Mouse (Mus musculus) lung, postnatal 0 days (tissue): ENCODE measurements around the gene Map3k13.

Experiments
- CTCF ChIP-seq: IDR thresholded peaks from 2 replicates; pipeline ENCODE4 v1.5.1; 2016; ENCODE audit warnings: antibody characterized with exemption, mild to moderate bottlenecking
- EP300 ChIP-seq: IDR thresholded peaks from 2 replicates; pipeline ENCODE4 v1.6.1; 2016; ENCODE audit warnings: antibody characterized with exemption, mild to moderate bottlenecking, control low read depth

DNA sequence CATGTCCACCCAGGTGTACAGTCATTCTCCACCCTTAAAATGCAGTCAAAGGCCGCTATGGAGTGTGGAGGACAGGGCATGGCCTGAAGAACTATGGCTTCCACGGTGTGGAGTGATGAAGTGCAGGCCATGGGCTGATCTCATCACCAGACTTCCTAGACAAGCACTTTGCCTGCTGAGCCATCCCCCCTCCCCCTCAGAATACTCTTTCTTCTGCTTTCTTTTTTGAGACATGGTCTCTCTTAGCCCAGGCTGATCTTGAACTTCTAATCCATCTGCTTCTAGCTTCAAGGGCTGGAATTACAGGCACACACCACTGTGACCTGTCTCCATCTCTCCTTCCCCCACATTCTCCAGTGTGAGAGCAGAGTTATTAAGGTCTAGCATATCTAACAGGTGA lies 93.5 kb downstream of the Map3k13 start:
- no peak for TF ChIP-seq CTCF
- no peak for TF ChIP-seq EP300
